Mouse (Mus musculus) embryonic facial prominence, embryonic 14.5 days (tissue): ENCODE data around the gene Dtx2. TPM values are rescaled to one million over a fixed set of nuclear protein-coding genes. Genes with fewer than 3 reads are reported as not detected.

Experiments
- ATAC-seq: fragments of 200-750 bp; cut with Nextera tagmentation; 2 replicates; pipeline ENCODE4 v1.8.0; 2017; ENCODE audit warnings: low read depth, moderate number of reproducible peaks, moderate TSS enrichment
- DNase-seq: peaks from one replicate; pipeline ENCODE4 v3.0.0-alpha.2; 2015; ENCODE audit warnings: low spot score
- H3K27ac ChIP-seq: fragments of 300-500 bp; sonication (generic); replicated peaks from 2 replicates; pipeline ENCODE4 v1.5.1; 2014; ENCODE audit warnings: low read depth, mild to moderate bottlenecking, low read length, moderate library complexity
- H3K27me3 ChIP-seq: fragments of 300-500 bp; sonication (generic); replicated peaks from 2 replicates; pipeline ENCODE4 v1.6.1; 2014; ENCODE audit warnings: low read length; ENCODE audit not compliant: control insufficient read depth, insufficient read depth
- H3K36me3 ChIP-seq: fragments of 300-500 bp; sonication (generic); 2 replicates; pipeline ENCODE4 v1.6.1; 2014; ENCODE audit warnings: low read length, mixed read lengths; ENCODE audit not compliant: control insufficient read depth, insufficient read depth
- H3K4me1 ChIP-seq: fragments of 300-500 bp; sonication (generic); 2 replicates; pipeline ENCODE4 v1.6.1; 2014; ENCODE audit warnings: antibody characterized with exemption, low read length; ENCODE audit not compliant: control insufficient read depth, insufficient read depth
- H3K4me2 ChIP-seq: fragments of 300-500 bp; sonication (generic); 2 replicates; pipeline ENCODE4 v1.6.1; 2014; ENCODE audit warnings: low read depth, mild to moderate bottlenecking, low read length, moderate library complexity, mixed read lengths
- H3K4me3 ChIP-seq: fragments of 300-500 bp; sonication (generic); 2 replicates; pipeline ENCODE4 v1.5.1; 2014; ENCODE audit warnings: low read depth, mild to moderate bottlenecking, low read length
- H3K9ac ChIP-seq: fragments of 300-500 bp; sonication (generic); 2 replicates; pipeline ENCODE4 v1.6.1; 2014; ENCODE audit warnings: low read depth, mild to moderate bottlenecking, low read length, moderate library complexity, mixed read lengths
- H3K9me3 ChIP-seq: fragments of 300-500 bp; sonication (generic); 2 replicates; pipeline ENCODE4 v1.6.1; 2016; ENCODE audit warnings: low read length; ENCODE audit not compliant: control insufficient read depth
- WGBS: fragments of 180-500 bp; shearing (Covaris S2); extraction: QIAGEN DNeasy Blood & Tissue Kit; methylation state at CpG from one replicate; pipeline ENCODE4 v1.1.7; 2014; 5-methylcytosine and 5-hydroxymethylcytosine counted together
- polyA plus RNA-seq: library from polyadenylated mRNA; unstranded; fragments of >200 nt; fragmentation: Nextera tagmentation; extraction: Ambion mirVana; gene quantifications from 2 replicates; pipeline ENCODE4 v1.2.1, GENCODE M21; 2014

Dtx2 gene
- polyA plus RNA-seq, 1 experiment from 2014 or later = 25.2 TPM

- H3K4me3 ChIP-seq = no peak overlapping the region
- no peak overlapping the region for H3K9ac ChIP-seq
- no peaks in the 10 kb centered on the region for H3K36me3 ChIP-seq
- no peaks in the 10 kb centered on the region for H3K27me3 ChIP-seq
- H3K4me1 ChIP-seq = no peaks in the 10 kb centered on the region
- DNase-seq (no peak), ATAC-seq (no peak)
- 62% methylated on average over 6 of the region's 6 CpGs for WGBS
- H3K9me3 ChIP-seq = no peaks in the 10 kb centered on the region
- no peak overlapping the region for H3K27ac ChIP-seq
- no peak overlapping the region for H3K4me2 ChIP-seq
Measured at GRCm38 (mm10) chr5:135984546-135985044, 10.0 kb upstream of the Dtx2 start.

- Histone ChIP-seq H3K27ac (no peak overlapping the region), H3K9me3 (no peaks in the 10 kb centered on the region), H3K9ac (no peak overlapping the region), H3K4me1 (no peaks in the 10 kb centered on the region), H3K27me3 (no peaks in the 10 kb centered on the region), H3K4me2 (no peak overlapping the region), H3K4me3 (no peak overlapping the region), H3K36me3 (no peaks in the 10 kb centered on the region)
- 61% methylated on average over 11 of the region's 11 CpGs for WGBS
- ATAC-seq = no peak
- DNase-seq = peak; percentile 44
Measured at GRCm38 (mm10) chr5:135987248-135987647, 7.4 kb upstream of the Dtx2 start.

- WGBS = 70% methylated on average over 5 of the region's 5 CpGs
- Histone ChIP-seq H3K9me3 (no peaks in the 10 kb centered on the region), H3K9ac (no peak overlapping the region), H3K27ac (no peak overlapping the region), H3K36me3 (no peaks in the 10 kb centered on the region), H3K27me3 (no peaks in the 10 kb centered on the region), H3K4me3 (no peak overlapping the region), H3K4me1 (0 out of 2 replicates have a peak, but pooled peaks cover 2% of the 10 kb centered on the region), H3K4me2 (no peak overlapping the region)
- no peak for ATAC-seq
- DNase-seq = no peak
Measured at GRCm38 (mm10) chr5:135990601-135991000, 4.0 kb upstream of the Dtx2 start.

GRCm38 (mm10) chr5:135993381-135993965 lies 1.1 kb upstream of the Dtx2 start:
- Histone ChIP-seq H3K4me1 (0 out of 2 replicates have a peak, but pooled peaks cover 3% of the 10 kb centered on the region), H3K36me3 (peaks cover 20% of the 10 kb centered on the region), H3K9ac (no peak overlapping the region), H3K4me3 (no peak overlapping the region), H3K27me3 (no peaks in the 10 kb centered on the region), H3K4me2 (no peak overlapping the region), H3K27ac (no peak overlapping the region), H3K9me3 (no peaks in the 10 kb centered on the region)
- no peak for ATAC-seq
- no peak for DNase-seq
- 60% methylated on average over 5 of the region's 5 CpGs for WGBS

- 67% methylated on average over 8 of the region's 8 CpGs for WGBS
- Histone ChIP-seq H3K9ac (no peak overlapping the region), H3K4me1 (0 out of 2 replicates have a peak, but pooled peaks cover 3% of the 10 kb centered on the region), H3K27me3 (no peaks in the 10 kb centered on the region), H3K4me3 (peak overlapping the region; percentile 78), H3K4me2 (no peak overlapping the region), H3K36me3 (peaks cover 27% of the 10 kb centered on the region), H3K27ac (no peak overlapping the region; the same call in 1 of the 2 replicates), H3K9me3 (no peaks in the 10 kb centered on the region)
- DNase-seq (no peak), ATAC-seq (no peak)
Measured at GRCm38 (mm10) chr5:135994335-135994724, 270 bp upstream of the Dtx2 start.

- no peak for ATAC-seq
- no peak overlapping the region for H3K27ac ChIP-seq
- no peaks in the 10 kb centered on the region for H3K27me3 ChIP-seq
- peak overlapping the region; percentile 69; the same call in 1 of the 2 replicates for H3K4me2 ChIP-seq
- H3K4me1 ChIP-seq = 0 out of 2 replicates have a peak, but pooled peaks cover 3% of the 10 kb centered on the region
- no peaks in the 10 kb centered on the region for H3K9me3 ChIP-seq
- H3K9ac ChIP-seq = peak overlapping the region; percentile 88
- DNase-seq = no peak
- 90% methylated on average over 8 of the region's 8 CpGs for WGBS
- peaks cover 29% of the 10 kb centered on the region for H3K36me3 ChIP-seq
- no peak overlapping the region for H3K4me3 ChIP-seq
Measured at GRCm38 (mm10) chr5:135996162-135996561, 1.6 kb downstream of the Dtx2 start.

GRCm38 (mm10) chr5:136001222-136001621 lies 6.6 kb downstream of the Dtx2 start:
- 92% methylated on average over 6 of the region's 6 CpGs for WGBS
- no peaks in the 10 kb centered on the region for H3K27me3 ChIP-seq
- DNase-seq = no peak
- H3K9ac ChIP-seq = no peak overlapping the region
- no peak overlapping the region for H3K4me2 ChIP-seq
- no peaks in the 10 kb centered on the region for H3K9me3 ChIP-seq
- 0 out of 2 replicates have a peak, but pooled peaks cover 3% of the 10 kb centered on the region for H3K4me1 ChIP-seq
- peaks cover 37% of the 10 kb centered on the region for H3K36me3 ChIP-seq
- no peak overlapping the region for H3K27ac ChIP-seq
- no peak for ATAC-seq
- H3K4me3 ChIP-seq = no peak overlapping the region

- DNase-seq (peak; percentile 65), ATAC-seq (peak; percentile 31; the same call in 1 of the 2 replicates)
- Histone ChIP-seq H3K4me1 (0 out of 2 replicates have a peak, but pooled peaks cover 3% of the 10 kb centered on the region), H3K27me3 (no peaks in the 10 kb centered on the region), H3K9ac (no peak overlapping the region), H3K27ac (peak overlapping the region; percentile 44), H3K36me3 (peaks cover 28% of the 10 kb centered on the region), H3K9me3 (no peaks in the 10 kb centered on the region), H3K4me3 (no peak overlapping the region), H3K4me2 (no peak overlapping the region)
- WGBS = 61% methylated on average over 2 of the region's 2 CpGs
Measured at GRCm38 (mm10) chr5:136002325-136002724, 7.7 kb downstream of the Dtx2 start.

GRCm38 (mm10) chr5:136002751-136003151 lies 8.2 kb downstream of the Dtx2 start:
- H3K4me2 ChIP-seq = no peak overlapping the region
- WGBS = 20% methylated on average over 3 of the region's 3 CpGs
- peak; percentile 14 for DNase-seq
- H3K27me3 ChIP-seq = no peaks in the 10 kb centered on the region
- no peaks in the 10 kb centered on the region for H3K9me3 ChIP-seq
- H3K4me3 ChIP-seq = no peak overlapping the region
- H3K27ac ChIP-seq = peak overlapping the region; percentile 44
- ATAC-seq = peak; percentile 38; the same call in 1 of the 2 replicates
- H3K36me3 ChIP-seq = peaks cover 24% of the 10 kb centered on the region
- H3K9ac ChIP-seq = no peak overlapping the region
- 0 out of 2 replicates have a peak, but pooled peaks cover 3% of the 10 kb centered on the region for H3K4me1 ChIP-seq
